Mouse (Mus musculus) kidney, adult 2 months (tissue): ENCODE data around the gene Lonp2. TPM values are rescaled to one million over a fixed set of nuclear protein-coding genes. Genes with fewer than 3 reads are reported as not detected.

Experiments
- DNase-seq: peaks from one replicate; pipeline ENCODE4 v3.0.0; 2021
- H3K27ac ChIP-seq: fragments of 200-500 bp; 2 replicates; pipeline ENCODE4 v1.5.1; 2012; ENCODE audit warnings: low read depth, low read length, control low read depth, inconsistent platforms; ENCODE audit not compliant: insufficient read depth
- H3K27me3 ChIP-seq: fragments of 200-500 bp; replicated peaks from 2 replicates; pipeline ENCODE4 v1.6.1; 2012; ENCODE audit warnings: mild to moderate bottlenecking, moderate library complexity, low read length, inconsistent platforms; ENCODE audit not compliant: control insufficient read depth, insufficient read depth
- H3K36me3 ChIP-seq: fragments of 200-500 bp; 2 replicates; pipeline ENCODE4 v1.6.1; 2012; ENCODE audit warnings: mild to moderate bottlenecking, moderate library complexity, low read length, inconsistent platforms; ENCODE audit not compliant: control insufficient read depth, insufficient read depth
- H3K4me1 ChIP-seq: fragments of 200-500 bp; 2 replicates; pipeline ENCODE4 v1.6.1; 2011; ENCODE audit warnings: low read length; ENCODE audit not compliant: control insufficient read depth, insufficient read depth
- H3K4me3 ChIP-seq: fragments of 200-500 bp; 2 replicates; pipeline ENCODE4 v1.5.1; 2011; ENCODE audit warnings: mild to moderate bottlenecking, low read depth, low read length, control low read depth; ENCODE audit not compliant: insufficient read depth
- CTCF ChIP-seq: fragments of 200-500 bp; conservative IDR thresholded peaks from 2 replicates; pipeline ENCODE4 v1.5.1; 2011; ENCODE audit warnings: low read depth, mild to moderate bottlenecking, control low read depth, low read length, moderate library complexity, mixed read lengths; ENCODE audit not compliant: insufficient read depth, insufficient read length
- POLR2A ChIP-seq: fragments of 200-500 bp; IDR thresholded peaks from one replicate; pipeline ENCODE4 v1.6.1; 2011; ENCODE audit warnings: low read depth, low read length, control low read depth
- WGBS: fragments of 180-500 bp; shearing (Covaris S2); methylation state at CpG from one replicate; pipeline ENCODE4 v1.1.7; 2018; 5-methylcytosine and 5-hydroxymethylcytosine counted together
- polyA plus RNA-seq: library from polyadenylated mRNA; depleted of rRNA; stranded (reverse); fragments of >200 nt; gene quantifications from 2 replicates; pipeline ENCODE4 v1.2.3, GENCODE M21; 2012

Gene Lonp2
- polyA plus RNA-seq, 1 experiment: 82.9 TPM

GRCm38 (mm10) chr8:86706756-86707155, 82.9 kb downstream of the Lonp2 start:
- WGBS: 72% methylated on average over 5 of the region's 5 CpGs
- Histone ChIP-seq H3K27ac (no peak overlapping the region), H3K4me1 (no peaks in the 10 kb centered on the region), H3K36me3 (peaks cover 3% of the 10 kb centered on the region; the same call in 1 of the 2 replicates), H3K4me3 (no peak overlapping the region), H3K27me3 (no peaks in the 10 kb centered on the region)
- TF ChIP-seq POLR2A: no peak
- TF ChIP-seq CTCF: no peak
- DNase-seq: no peak

GRCm38 (mm10) chr8:86707873-86708272, 84.0 kb downstream of the Lonp2 start:
- peaks cover 3% of the 10 kb centered on the region; the same call in 1 of the 2 replicates for H3K36me3 ChIP-seq
- no peak overlapping the region for H3K4me3 ChIP-seq
- 74% methylated on average over 4 of the region's 4 CpGs for WGBS
- no peak overlapping the region for H3K27ac ChIP-seq
- no peak for TF ChIP-seq CTCF
- no peak for TF ChIP-seq POLR2A
- no peaks in the 10 kb centered on the region for H3K27me3 ChIP-seq
- H3K4me1 ChIP-seq: no peaks in the 10 kb centered on the region
- DNase-seq: no peak

GRCm38 (mm10) chr8:86712594-86712993, 88.8 kb downstream of the Lonp2 start:
- Histone ChIP-seq H3K27me3 (no peaks in the 10 kb centered on the region), H3K4me3 (no peak overlapping the region), H3K36me3 (peaks cover 6% of the 10 kb centered on the region), H3K4me1 (no peaks in the 10 kb centered on the region), H3K27ac (no peak overlapping the region)
- WGBS: 93% methylated on average over 3 of the region's 3 CpGs
- no peak for DNase-seq
- no peak for TF ChIP-seq CTCF
- no peak for TF ChIP-seq POLR2A

GRCm38 (mm10) chr8:86713407-86714188, 89.8 kb downstream of the Lonp2 start:
- Histone ChIP-seq H3K4me3 (no peak overlapping the region), H3K27ac (no peak overlapping the region), H3K27me3 (no peaks in the 10 kb centered on the region), H3K36me3 (peaks cover 6% of the 10 kb centered on the region), H3K4me1 (no peaks in the 10 kb centered on the region)
- no peak for DNase-seq
- WGBS: 78% methylated on average over 14 of the region's 14 CpGs
- TF ChIP-seq POLR2A: no peak
- no peak for TF ChIP-seq CTCF

GRCm38 (mm10) chr8:86718332-86718994, 94.6 kb downstream of the Lonp2 start:
- Histone ChIP-seq H3K27ac (no peak overlapping the region), H3K36me3 (peaks cover 2% of the 10 kb centered on the region), H3K27me3 (no peaks in the 10 kb centered on the region), H3K4me3 (no peak overlapping the region), H3K4me1 (no peaks in the 10 kb centered on the region)
- DNase-seq: no peak
- 84% methylated on average over 2 of the region's 2 CpGs for WGBS
- no peak for TF ChIP-seq POLR2A
- TF ChIP-seq CTCF: no peak

- no peaks in the 10 kb centered on the region for H3K4me1 ChIP-seq
- TF ChIP-seq POLR2A: no peak
- TF ChIP-seq CTCF: no peak
- no peak for DNase-seq
- no peaks in the 10 kb centered on the region for H3K27me3 ChIP-seq
- no peaks in the 10 kb centered on the region; the same call in 1 of the 2 replicates for H3K36me3 ChIP-seq
- H3K27ac ChIP-seq: no peak overlapping the region
- 71% methylated on average over 1 of the region's 1 CpGs for WGBS
- H3K4me3 ChIP-seq: no peak overlapping the region
Measured at GRCm38 (mm10) chr8:86719368-86719767, 95.5 kb downstream of the Lonp2 start.
